ENCODE assay signal across 8 mouse cellular contexts in genomic region chr5:142794161-142794560, GRCm38 (mm10). TPM values are rescaled to one million over a fixed set of nuclear protein-coding genes. Genes with fewer than 3 reads are reported as not detected.
DNase-seq lines count a peak whose midpoint lies in the region; ATAC-seq and TF ChIP-seq lines count a peak whose summit lies in the region.

No protein-coding gene starts in this region.

- H3K27me3 ChIP-seq in heart, embryonic 14.5 days (ENCODE audit: control insufficient read depth, insufficient read depth, low read length): no peaks in the 10 kb centered on the region

- H3K4me1 ChIP-seq in heart, embryonic 14.5 days (ENCODE audit: control insufficient read depth in 2 of 2, insufficient read depth in 2 of 2, low read length in 2 of 2): peaks cover 28 to 49% of the 10 kb centered on the region in 2 experiments
- peaks cover 12% of the 10 kb centered on the region for H3K4me1 ChIP-seq in embryonic fibroblast, embryonic 13.5 days (ENCODE audit: control insufficient read depth, insufficient read depth, low read length)

- no peak for ATAC-seq in heart, embryonic 14.5 days (ENCODE audit: insufficient number of reproducible peaks, insufficient read depth, low FRiP score, low read depth)
- ATAC-seq in CD4-positive, CD25-positive, alpha-beta regulatory T cell, adult 4 months: peak; percentile 71
- 0 out of 2 replicates have a peak, but pooled peaks have one; percentile 23 for ATAC-seq in megakaryocyte-erythroid progenitor cell, adult 5-6 weeks (replicated peaks; ENCODE audit: low FRiP score, low TSS enrichment, poor library complexity, severe bottlenecking)

- H3K4me3 ChIP-seq in heart, embryonic 14.5 days (ENCODE audit: control insufficient read depth in 1 of 2, insufficient read depth in 1 of 2, low read depth in 1 of 2, low read length in 2 of 2): no peak overlapping the region
- no peak overlapping the region for H3K4me3 ChIP-seq in embryonic fibroblast, embryonic 13.5 days (ENCODE audit: insufficient read depth, low read length)

- DNase-seq in heart, postnatal 10 days: no peak
- no peak for DNase-seq in kidney, adult 11 months
- no peak for DNase-seq in gastrocnemius, adult 8-10 months (ENCODE audit: low spot score in 2 of 2)
- no peak for DNase-seq in layer of hippocampus, postnatal 14 days (ENCODE audit: low spot score in 2 of 2)

- no peaks in the 10 kb centered on the region for H3K9me3 ChIP-seq in heart, embryonic 14.5 days (ENCODE audit: control insufficient read depth, low read length)

- H3K27ac ChIP-seq in heart, embryonic 14.5 days (replicated peaks in 1 of 2; ENCODE audit: control insufficient read depth in 1 of 2, insufficient read depth in 1 of 2, low read depth in 2 of 2, low read length in 2 of 2): no peak overlapping the region; a peak in 1 of 4 replicates
- H3K27ac ChIP-seq in embryonic fibroblast, embryonic 13.5 days (ENCODE audit: insufficient read depth, low read length): peak overlapping the region; percentile 96

- no peak for TF ChIP-seq CTCF in embryonic fibroblast, embryonic 13.5 days (IDR thresholded peaks at IDR 0.05; ENCODE audit: borderline replicate concordance, insufficient read depth, low read length)

- intact Hi-C loops in heart, postnatal 10 days (cut with DNase I): no loop called here

- no peak overlapping the region for H3K4me2 ChIP-seq in heart, embryonic 14.5 days (ENCODE audit: low read length)

- H3K36me3 ChIP-seq in heart, embryonic 14.5 days (ENCODE audit: control insufficient read depth, insufficient read depth, low read length): peaks cover 30% of the 10 kb centered on the region

- 74% methylated on average over 2 of the region's 2 CpGs for WGBS in heart, embryonic 14.5 days

- H3K9ac ChIP-seq in heart, embryonic 14.5 days (ENCODE audit: low read length): 0 out of 2 replicates have a peak overlapping the region, but pooled peaks have one; percentile 31

- TF ChIP-seq POLR2A in embryonic fibroblast, embryonic 13.5 days (IDR thresholded peaks at IDR 0.05; ENCODE audit: low read depth, low read length): no peak

RNA-seq across cellular contexts. Expression of gene Tnrc18, which starts 23.3 kb away (rescaled TPM):
- 28.1 and 31.0 TPM in 2 replicates for polyA plus RNA-seq in heart, embryonic 14.5 days (2014; fragmentation: Nextera tagmentation; extraction: Ambion mirVana)
- 10 to 100 TPM; 80.1 to 91.3 TPM for total RNA-seq in heart, postnatal 10 days (2021)
- polyA plus RNA-seq in CD4-positive, CD25-positive, alpha-beta regulatory T cell, adult 4 months (2017; shearing (Covaris generic)): 1 to 10 TPM; 2.8 to 3.7 TPM
- polyA plus RNA-seq in embryonic fibroblast, embryonic 13.5 days (2011; ENCODE audit: insufficient read length, low read depth, missing spikeins): 98.0 and 124 TPM in 2 replicates
- total RNA-seq in megakaryocyte-erythroid progenitor cell, adult 5-6 weeks (2014; fragmentation: Nextera tagmentation): 8.8 and 11.7 TPM in 2 replicates
- total RNA-seq in megakaryocyte-erythroid progenitor cell, adult 5-6 weeks (2017): 0.85 and 4.2 TPM in 2 replicates
- 10 to 100 TPM; 26.0 to 42.3 (median 30.7) TPM for total RNA-seq in gastrocnemius, adult 8-10 months (2022)
- total RNA-seq in layer of hippocampus, postnatal 14 days (2021): 100 to 1,000 TPM; 172 to 184 TPM
